Mouse (Mus musculus): ENCODE measurements around the gene Ahctf1. TPM values are rescaled to one million over a fixed set of nuclear protein-coding genes. Genes with fewer than 3 reads are reported as not detected.
A peak's percentile ranks its signal among the peaks of the same experiment; 100 is the strongest.

Ahctf1 gene
- total and polyA plus RNA-seq, 3 experiments: 56.9 to 489 (median 70.8) TPM

- peak in 1 of 2 experiments; percentile 38; a peak in 1 of 4 replicates for TF ChIP-seq USF2 (IDR thresholded peaks at IDR 0.05; ENCODE audit: borderline replicate concordance in 1 of 2, insufficient read depth in 1 of 2, low read depth in 1 of 2, low read length in 2 of 2)
- peak; percentile 70 for TF ChIP-seq GATA1 (IDR thresholded peaks at IDR 0.05; ENCODE audit: low read depth, low read length)
- TF ChIP-seq NELFE (IDR thresholded peaks at IDR 0.05; ENCODE audit: low read depth, low read length): no peak
- no peak for TF ChIP-seq TBP (IDR thresholded peaks at IDR 0.05; ENCODE audit: low read depth, low read length)
- no peak for TF ChIP-seq MEF2A (IDR thresholded peaks at IDR 0.05; ENCODE audit: extremely low read depth, insufficient replicate concordance, low read depth, low read length, poor library complexity, severe bottlenecking)
- no peak for TF ChIP-seq TAL1 (IDR thresholded peaks at IDR 0.05; ENCODE audit: low read length)
- TF ChIP-seq RCOR1 (IDR thresholded peaks at IDR 0.05; ENCODE audit: low read depth, low read length): 0 out of 2 replicates have a peak, but pooled peaks have one; percentile 36
- TF ChIP-seq ZC3H11A (IDR thresholded peaks at IDR 0.05; ENCODE audit: low read depth, low read length): no peak
- TF ChIP-seq KAT2A (conservative IDR thresholded peaks at IDR 0.05; ENCODE audit: low read depth, low read length): no peak
- TF ChIP-seq ZKSCAN1 (IDR thresholded peaks at IDR 0.05; ENCODE audit: low read depth, low read length): no peak
- no peak for TF ChIP-seq E2F4 (IDR thresholded peaks at IDR 0.05; ENCODE audit: borderline replicate concordance, low read depth, low read length)
These were observed 99.3 kb downstream of the Ahctf1 start (continued) for GRCm38 (mm10) chr1:179704150-179704549.

Other genes with a start within 250 kb of the Ahctf1 start
- 18.7 and 18.8 TPM in 2 replicates for gene Sccpdh, start 135.5 kb downstream of the Ahctf1 start, total RNA-seq (2012; rRNA removed)
- gene Sccpdh, start 135.5 kb downstream of the Ahctf1 start, polyA plus RNA-seq (2012; ENCODE audit: insufficient read depth in 1 of 2, insufficient read length in 2 of 2, low read depth in 1 of 2, low replicate concordance in 2 of 2, missing spikeins in 1 of 2): 10 to 100 TPM in 1 of 2 experiments, not detected in 1; 18.5 TPM
- 0.03 and 0.27 TPM in 2 replicates for gene Kif28, start 58.4 kb downstream of the Ahctf1 start, total RNA-seq (2012; rRNA removed)
- under 1 TPM in 1 of 2 experiments, not detected in 1; 0.13 TPM for gene Kif28, start 58.4 kb downstream of the Ahctf1 start, polyA plus RNA-seq (2012; ENCODE audit: insufficient read depth in 1 of 2, insufficient read length in 2 of 2, low read depth in 1 of 2, low replicate concordance in 2 of 2, missing spikeins in 1 of 2)
- gene Gm10518, start 304 bp downstream of the Ahctf1 start, total RNA-seq (2012; rRNA removed): 4.2 and 5.2 TPM in 2 replicates
- gene Gm10518, start 304 bp downstream of the Ahctf1 start, polyA plus RNA-seq (2012; ENCODE audit: insufficient read depth in 1 of 2, insufficient read length in 2 of 2, low read depth in 1 of 2, low replicate concordance in 2 of 2, missing spikeins in 1 of 2): under 1 TPM in 1 of 2 experiments, not detected in 1; 0.42 TPM
- 7.7 and 11.6 TPM in 2 replicates for gene Cdc42bpa, start 156.8 kb upstream of the Ahctf1 start, total RNA-seq (2012; rRNA removed)
- gene Cdc42bpa, start 156.8 kb upstream of the Ahctf1 start, polyA plus RNA-seq (2012; ENCODE audit: insufficient read depth in 1 of 2, insufficient read length in 2 of 2, low read depth in 1 of 2, low replicate concordance in 2 of 2, missing spikeins in 1 of 2): 10 to 100 TPM in 1 of 2 experiments, not detected in 1; 14.6 TPM

Measured in MEL (cell line).